Mouse (Mus musculus): Measurements from ENCODE around the gene Vav2. TPM values are rescaled to one million over a fixed set of nuclear protein-coding genes. Genes with fewer than 3 reads are reported as not detected.

The Vav2 gene
- polyA plus RNA-seq, 1 experiment from 2014 or later: 4.5 TPM

- Histone ChIP-seq H3K27ac (ENCODE audit: poor library complexity, severe bottlenecking) (peak overlapping the region; percentile 49), H3K4me3 (no peak overlapping the region), H3K9me3 (replicated peaks) (peaks cover 9% of the 10 kb centered on the region; the same call in 1 of the 2 replicates), H3K4me1 (replicated peaks) (peaks cover 56% of the 10 kb centered on the region), H3K27me3 (replicated peaks) (peaks cover 20% of the 10 kb centered on the region; the same call in 1 of the 2 replicates), H3K4me2 (no peak overlapping the region; the same call in 1 of the 2 replicates), H3K9ac (no peak overlapping the region), H3K36me3 (peaks cover 4% of the 10 kb centered on the region; the same call in 1 of the 2 replicates)
- 0 out of 2 replicates have a peak, but pooled peaks have one; percentile 49 for ATAC-seq (ENCODE audit: insufficient number of reproducible peaks, low FRiP score)
- 26% methylated on average over 14 of the region's 14 CpGs for WGBS
Observed at GRCm38 (mm10) chr2:27389272-27390162, 37.3 kb downstream of the Vav2 start.

DNA sequence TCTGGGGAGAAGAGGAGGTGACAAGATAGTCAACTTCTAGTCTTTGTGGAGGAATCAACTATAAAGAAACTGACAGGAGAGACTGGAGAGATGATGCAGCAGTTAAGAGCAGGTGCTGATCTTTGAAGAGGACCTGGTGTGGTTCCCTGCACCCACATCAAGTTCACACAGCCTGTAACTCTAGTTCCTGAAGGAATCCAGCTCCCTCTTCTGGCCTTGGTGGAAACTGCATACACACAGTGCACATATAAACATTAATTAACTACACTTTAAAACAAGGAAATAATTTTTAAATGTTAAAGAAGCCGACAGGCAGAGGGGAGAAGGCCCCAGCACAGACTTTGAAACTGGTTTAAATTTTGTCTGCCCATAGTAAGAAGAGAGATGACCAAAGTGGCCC is 39.6 kb downstream of the Vav2 start:
- peaks cover 27% of the 10 kb centered on the region for H3K27me3 ChIP-seq (replicated peaks)
- WGBS: 88% methylated on average over 1 of the region's 1 CpGs
- ATAC-seq (ENCODE audit: insufficient number of reproducible peaks, low FRiP score): no peak
- H3K9ac ChIP-seq: no peak overlapping the region
- no peak overlapping the region for H3K4me2 ChIP-seq
- peaks cover 9% of the 10 kb centered on the region; the same call in 1 of the 2 replicates for H3K9me3 ChIP-seq (replicated peaks)
- peaks cover 44% of the 10 kb centered on the region for H3K4me1 ChIP-seq (replicated peaks)
- no peak overlapping the region for H3K4me3 ChIP-seq
- no peak overlapping the region for H3K27ac ChIP-seq (ENCODE audit: poor library complexity, severe bottlenecking)
- peaks cover 8% of the 10 kb centered on the region; the same call in 1 of the 2 replicates for H3K36me3 ChIP-seq

- Histone ChIP-seq H3K36me3 (0 out of 2 replicates have a peak, but pooled peaks cover 4% of the 10 kb centered on the region), H3K27me3 (replicated peaks) (peaks cover 21% of the 10 kb centered on the region), H3K9ac (no peak overlapping the region), H3K4me2 (no peak overlapping the region), H3K9me3 (replicated peaks) (no peaks in the 10 kb centered on the region), H3K27ac (ENCODE audit: poor library complexity, severe bottlenecking) (peak overlapping the region; percentile 70), H3K4me1 (replicated peaks) (peaks cover 51% of the 10 kb centered on the region), H3K4me3 (no peak overlapping the region)
- WGBS: 38% methylated on average over 4 of the region's 4 CpGs
- ATAC-seq (ENCODE audit: insufficient number of reproducible peaks, low FRiP score): no peak; the same call in 1 of the 2 replicates
Observed at GRCm38 (mm10) chr2:27381698-27382097, 45.1 kb downstream of the Vav2 start.

GRCm38 (mm10) chr2:27381254-27381653 is 45.6 kb downstream of the Vav2 start:
- no peak overlapping the region for H3K4me2 ChIP-seq
- H3K36me3 ChIP-seq: 0 out of 2 replicates have a peak, but pooled peaks cover 4% of the 10 kb centered on the region
- 71% methylated on average over 3 of the region's 3 CpGs for WGBS
- H3K4me3 ChIP-seq: no peak overlapping the region
- peak overlapping the region; percentile 70 for H3K27ac ChIP-seq (ENCODE audit: poor library complexity, severe bottlenecking)
- no peak overlapping the region for H3K9ac ChIP-seq
- H3K27me3 ChIP-seq (replicated peaks): peaks cover 18% of the 10 kb centered on the region
- H3K9me3 ChIP-seq (replicated peaks): no peaks in the 10 kb centered on the region
- peaks cover 51% of the 10 kb centered on the region for H3K4me1 ChIP-seq (replicated peaks)
- ATAC-seq (ENCODE audit: insufficient number of reproducible peaks, low FRiP score): no peak

DNA sequence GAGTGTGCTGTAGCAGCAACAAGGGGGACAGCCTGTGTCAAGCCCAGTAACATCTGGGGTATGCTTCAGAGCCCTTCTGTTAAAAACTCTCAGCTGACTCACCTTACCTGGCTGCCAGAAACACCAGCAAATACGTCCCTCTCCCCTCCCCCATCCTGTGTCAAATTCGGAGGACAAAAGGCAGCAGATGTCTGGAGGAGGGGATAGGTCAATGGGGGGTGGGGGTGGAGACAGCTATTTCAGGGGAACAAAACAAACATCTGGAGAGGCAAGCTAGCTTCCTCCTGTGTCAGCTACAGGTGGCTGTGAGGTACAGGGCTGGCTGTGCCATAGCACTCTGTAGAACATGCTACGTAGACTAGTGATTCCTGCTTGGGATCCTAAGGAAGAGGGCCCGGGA is 49.0 kb downstream of the Vav2 start:
- WGBS: 31% methylated on average over 4 of the region's 4 CpGs
- Histone ChIP-seq H3K27ac (ENCODE audit: poor library complexity, severe bottlenecking) (no peak overlapping the region), H3K4me1 (replicated peaks) (peaks cover 55% of the 10 kb centered on the region), H3K4me3 (no peak overlapping the region), H3K36me3 (no peaks in the 10 kb centered on the region), H3K4me2 (no peak overlapping the region), H3K9ac (no peak overlapping the region), H3K27me3 (replicated peaks) (peaks cover 4% of the 10 kb centered on the region; the same call in 1 of the 2 replicates), H3K9me3 (replicated peaks) (no peaks in the 10 kb centered on the region)
- no peak for ATAC-seq (ENCODE audit: insufficient number of reproducible peaks, low FRiP score)

- Histone ChIP-seq H3K9ac (no peak overlapping the region), H3K9me3 (replicated peaks) (no peaks in the 10 kb centered on the region), H3K4me3 (no peak overlapping the region), H3K4me2 (no peak overlapping the region), H3K27me3 (replicated peaks) (peaks cover 4% of the 10 kb centered on the region; the same call in 1 of the 2 replicates), H3K36me3 (no peaks in the 10 kb centered on the region), H3K27ac (ENCODE audit: poor library complexity, severe bottlenecking) (no peak overlapping the region), H3K4me1 (replicated peaks) (peaks cover 56% of the 10 kb centered on the region)
- no peak for ATAC-seq (ENCODE audit: insufficient number of reproducible peaks, low FRiP score)
- WGBS: 80% methylated on average over 8 of the region's 8 CpGs
Observed at GRCm38 (mm10) chr2:27377164-27377563, 49.7 kb downstream of the Vav2 start.

DNA sequence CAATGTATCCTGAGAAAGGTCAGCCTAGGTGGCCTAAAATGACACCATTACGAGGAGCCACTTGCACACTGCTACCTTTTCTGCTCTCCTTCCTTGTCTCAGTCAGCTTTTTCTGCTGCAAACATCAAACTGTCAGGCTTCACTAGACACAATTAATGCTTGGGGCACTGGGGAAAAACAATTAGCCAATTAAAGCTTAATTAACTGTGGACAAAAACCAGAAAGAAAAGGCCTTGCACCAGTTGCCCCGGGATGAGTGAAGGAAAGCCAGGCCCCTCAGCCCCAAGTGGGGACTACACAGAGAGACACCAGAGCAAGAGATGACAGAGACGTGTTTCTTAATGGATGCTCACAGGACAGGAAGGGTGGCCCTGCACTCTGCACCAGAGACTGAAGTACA is 51.7 kb downstream of the Vav2 start:
- Histone ChIP-seq H3K27me3 (replicated peaks) (peaks cover 4% of the 10 kb centered on the region; the same call in 1 of the 2 replicates), H3K4me3 (no peak overlapping the region), H3K36me3 (no peaks in the 10 kb centered on the region), H3K27ac (ENCODE audit: poor library complexity, severe bottlenecking) (no peak overlapping the region), H3K9me3 (replicated peaks) (no peaks in the 10 kb centered on the region), H3K4me1 (replicated peaks) (peaks cover 37% of the 10 kb centered on the region), H3K9ac (no peak overlapping the region), H3K4me2 (no peak overlapping the region)
- WGBS: 45% methylated on average over 3 of the region's 3 CpGs
- ATAC-seq (ENCODE audit: insufficient number of reproducible peaks, low FRiP score): no peak

DNA sequence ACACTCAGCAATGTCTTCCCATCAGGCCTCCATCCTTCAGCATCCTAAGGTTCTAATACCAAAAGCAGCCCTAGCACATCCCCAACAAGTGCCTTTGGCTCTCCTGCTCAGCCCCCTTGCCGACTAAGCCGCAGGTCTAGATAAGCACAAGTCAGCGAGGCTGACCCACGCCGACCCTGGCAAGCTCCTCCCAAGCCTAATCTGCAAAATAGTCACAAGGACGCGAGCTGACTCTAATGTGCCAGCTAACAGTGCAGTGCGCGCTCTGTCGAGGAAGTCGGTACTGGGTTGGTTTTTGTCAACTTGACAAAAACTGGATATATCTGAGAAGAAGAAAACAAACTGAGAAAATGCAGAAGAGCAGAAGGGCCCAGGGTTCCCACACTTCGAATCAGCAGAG is 53.5 kb downstream of the Vav2 start:
- peaks cover 4% of the 10 kb centered on the region; the same call in 1 of the 2 replicates for H3K27me3 ChIP-seq (replicated peaks)
- 0 out of 2 replicates have a peak overlapping the region, but pooled peaks have one; percentile 33 for H3K9ac ChIP-seq
- no peak overlapping the region for H3K4me3 ChIP-seq
- peak overlapping the region; percentile 41 for H3K4me2 ChIP-seq
- no peaks in the 10 kb centered on the region for H3K9me3 ChIP-seq (replicated peaks)
- peaks cover 20% of the 10 kb centered on the region for H3K4me1 ChIP-seq (replicated peaks)
- H3K27ac ChIP-seq (ENCODE audit: poor library complexity, severe bottlenecking): no peak overlapping the region
- H3K36me3 ChIP-seq: no peaks in the 10 kb centered on the region
- 6% methylated on average over 12 of the region's 12 CpGs for WGBS
- ATAC-seq (ENCODE audit: insufficient number of reproducible peaks, low FRiP score): peak; percentile 68; the same call in 1 of the 2 replicates

DNA sequence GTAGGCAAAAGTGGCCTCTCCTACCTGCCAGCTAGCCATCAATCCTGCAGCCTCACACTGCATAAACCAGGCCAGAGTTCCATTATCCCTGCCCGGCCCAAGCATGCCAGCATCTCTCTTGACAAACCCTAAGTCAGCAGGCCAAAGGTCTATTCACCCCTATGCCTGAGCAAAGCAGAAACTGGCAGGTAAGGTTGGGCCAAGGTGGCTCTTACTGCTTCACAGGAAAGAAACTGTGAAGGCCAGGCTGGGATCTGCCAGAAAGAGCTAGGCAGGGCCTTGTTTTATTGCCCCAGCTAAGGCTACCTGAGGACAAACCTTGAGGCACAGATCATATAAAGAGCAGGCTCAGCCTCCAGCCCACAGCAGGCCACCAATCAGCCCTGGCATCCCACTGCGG is 55.4 kb downstream of the Vav2 start:
- Histone ChIP-seq H3K27ac (ENCODE audit: poor library complexity, severe bottlenecking) (no peak overlapping the region), H3K36me3 (no peaks in the 10 kb centered on the region), H3K9ac (no peak overlapping the region), H3K4me1 (replicated peaks) (peaks cover 13% of the 10 kb centered on the region), H3K4me3 (no peak overlapping the region), H3K9me3 (replicated peaks) (no peaks in the 10 kb centered on the region), H3K27me3 (replicated peaks) (no peaks in the 10 kb centered on the region), H3K4me2 (no peak overlapping the region)
- WGBS: 88% methylated on average over 2 of the region's 2 CpGs
- ATAC-seq (ENCODE audit: insufficient number of reproducible peaks, low FRiP score): no peak

GRCm38 (mm10) chr2:27368980-27369379 is 57.9 kb downstream of the Vav2 start:
- H3K9ac ChIP-seq: no peak overlapping the region
- ATAC-seq (ENCODE audit: insufficient number of reproducible peaks, low FRiP score): no peak
- 83% methylated on average over 8 of the region's 8 CpGs for WGBS
- no peak overlapping the region for H3K4me3 ChIP-seq
- H3K27me3 ChIP-seq (replicated peaks): no peaks in the 10 kb centered on the region
- no peaks in the 10 kb centered on the region for H3K9me3 ChIP-seq (replicated peaks)
- no peak overlapping the region for H3K27ac ChIP-seq (ENCODE audit: poor library complexity, severe bottlenecking)
- no peaks in the 10 kb centered on the region for H3K36me3 ChIP-seq
- no peak overlapping the region for H3K4me2 ChIP-seq
- peaks cover 13% of the 10 kb centered on the region for H3K4me1 ChIP-seq (replicated peaks)

GRCm38 (mm10) chr2:27365296-27365695 is 61.5 kb downstream of the Vav2 start:
- no peaks in the 10 kb centered on the region for H3K27me3 ChIP-seq (replicated peaks)
- H3K36me3 ChIP-seq: no peaks in the 10 kb centered on the region
- WGBS: 85% methylated on average over 4 of the region's 4 CpGs
- no peak overlapping the region for H3K27ac ChIP-seq (ENCODE audit: poor library complexity, severe bottlenecking)
- no peaks in the 10 kb centered on the region for H3K4me1 ChIP-seq (replicated peaks)
- ATAC-seq (ENCODE audit: insufficient number of reproducible peaks, low FRiP score): no peak
- H3K4me2 ChIP-seq: no peak overlapping the region
- no peaks in the 10 kb centered on the region for H3K9me3 ChIP-seq (replicated peaks)
- H3K4me3 ChIP-seq: no peak overlapping the region
- no peak overlapping the region for H3K9ac ChIP-seq
